Mouse (Mus musculus) MEL (cell line): Measurements from ENCODE around the gene Vsig10.

Experiments
- CHD1 ChIP-seq: IDR thresholded peaks from 2 replicates; pipeline ENCODE4 v1.6.1; 2012; ENCODE audit warnings: low read depth, mild to moderate bottlenecking, inconsistent platforms, low read length, improper control_type of control experiment
- EP300 ChIP-seq, 2 experiments: IDR thresholded peaks; 2 replicates each; pipeline ENCODE4 v1.6.1; 2011; ENCODE audit warnings: improper control_type of control experiment in 2 of 2, low read length in 2 of 2, low read depth in 1 of 2, mild to moderate bottlenecking in 1 of 2
- MAZ ChIP-seq: IDR thresholded peaks from 2 replicates; pipeline ENCODE4 v1.6.1; 2012; ENCODE audit warnings: low read depth, mild to moderate bottlenecking, inconsistent platforms, low read length, improper control_type of control experiment
- POLR2A ChIP-seq, 2 experiments: IDR thresholded peaks; 2 replicates each; pipeline ENCODE4 v1.6.1; 2011 to 2012; ENCODE audit warnings: low read length in 2 of 2, mild to moderate bottlenecking in 2 of 2, control low read depth in 1 of 2, improper control_type of control experiment in 1 of 2, low read depth in 1 of 2, moderate library complexity in 1 of 2; ENCODE audit not compliant: control insufficient read depth in 1 of 2, insufficient read depth in 1 of 2, poor library complexity in 1 of 2
- POLR2AphosphoS2 ChIP-seq: IDR thresholded peaks from 2 replicates; pipeline ENCODE4 v1.6.1; 2011; ENCODE audit warnings: low read length, improper control_type of control experiment
- ZNF384 ChIP-seq: IDR thresholded peaks from 2 replicates; pipeline ENCODE4 v1.6.1; 2012; ENCODE audit warnings: low read depth, mild to moderate bottlenecking, inconsistent platforms, low read length, improper control_type of control experiment

DNA sequence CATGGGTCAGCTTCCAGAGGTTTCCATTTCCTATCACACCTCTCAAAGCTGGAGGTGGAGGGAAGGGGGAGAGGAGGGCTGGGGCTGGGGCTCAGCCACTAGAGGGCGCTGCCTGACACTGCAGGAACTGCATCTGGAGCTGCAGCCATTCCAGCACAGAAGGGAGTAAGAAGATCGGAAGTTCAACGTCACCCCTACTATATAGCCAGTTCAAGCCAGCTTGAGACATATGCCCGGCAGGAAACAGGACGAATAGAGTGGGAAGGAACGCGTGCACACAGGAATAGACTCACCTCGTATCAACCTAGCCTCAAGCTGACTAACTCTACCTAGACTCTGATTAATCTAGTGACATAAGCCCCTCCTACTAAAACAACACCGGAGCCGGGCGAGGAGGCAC is 11.2 kb upstream of the Vsig10 start:
- TF ChIP-seq CHD1, result no peak
- TF ChIP-seq POLR2A (IDR thresholded peaks at IDR 0.05; ENCODE audit: control insufficient read depth in 1 of 2, insufficient read depth in 1 of 2, low read depth in 1 of 2, low read length in 2 of 2, poor library complexity in 1 of 2), result no peak
- TF ChIP-seq POLR2AphosphoS2, result no peak
- peak; percentile 81; the same call in 1 of the 2 replicates for TF ChIP-seq MAZ
- no peak; a peak in 1 of 4 replicates for TF ChIP-seq EP300 (IDR thresholded peaks at IDR 0.05; ENCODE audit: low read depth in 1 of 2, low read length in 2 of 2)
- TF ChIP-seq ZNF384, result 0 out of 2 replicates have a peak, but pooled peaks have one; percentile 10
